Mouse (Mus musculus) heart, embryonic 12.5 days (tissue): ENCODE measurements around the gene 1700018B08Rik. TPM values are rescaled to one million over a fixed set of nuclear protein-coding genes. Genes with fewer than 3 reads are reported as not detected.

ENCODE experiments used
- ATAC-seq: fragments of 200-750 bp; cut with Nextera tagmentation; 2 replicates; pipeline ENCODE4 v1.8.0; 2017; ENCODE audit warnings: moderate TSS enrichment, moderate library complexity; ENCODE audit not compliant: insufficient number of reproducible peaks, low FRiP score
- H3K27ac ChIP-seq: fragments of 300-500 bp; sonication (generic); 2 replicates; pipeline ENCODE4 v1.5.1; 2016; ENCODE audit warnings: mild to moderate bottlenecking, moderate library complexity; ENCODE audit not compliant: poor library complexity, severe bottlenecking
- H3K27me3 ChIP-seq: fragments of 300-500 bp; sonication (generic); replicated peaks from 2 replicates; pipeline ENCODE4 v1.6.1; 2016; ENCODE audit warnings: mild to moderate bottlenecking, moderate library complexity
- H3K36me3 ChIP-seq: fragments of 300-500 bp; sonication (generic); 2 replicates; pipeline ENCODE4 v1.6.1; 2016; ENCODE audit warnings: mild to moderate bottlenecking, moderate library complexity
- H3K4me1 ChIP-seq: fragments of 300-500 bp; sonication (generic); replicated peaks from 2 replicates; pipeline ENCODE4 v1.6.1; 2016; ENCODE audit warnings: mild to moderate bottlenecking
- H3K4me2 ChIP-seq: fragments of 300-500 bp; sonication (generic); 2 replicates; pipeline ENCODE4 v1.6.1; 2016; ENCODE audit warnings: mild to moderate bottlenecking, moderate library complexity
- H3K4me3 ChIP-seq: fragments of 300-500 bp; sonication (generic); 2 replicates; pipeline ENCODE4 v1.5.1; 2016; ENCODE audit warnings: mild to moderate bottlenecking
- H3K9ac ChIP-seq: fragments of 300-500 bp; sonication (generic); 2 replicates; pipeline ENCODE4 v1.6.1; 2016; ENCODE audit warnings: mild to moderate bottlenecking, moderate library complexity
- H3K9me3 ChIP-seq: fragments of 300-500 bp; sonication (generic); replicated peaks from 2 replicates; pipeline ENCODE4 v1.6.1; 2016; ENCODE audit warnings: mild to moderate bottlenecking, moderate library complexity
- WGBS: fragments of 180-500 bp; shearing (Covaris S2); methylation state at CpG from one replicate; pipeline ENCODE4 v1.1.7; 2016; 5-methylcytosine and 5-hydroxymethylcytosine counted together
- polyA plus RNA-seq: library from polyadenylated mRNA; unstranded; fragments of >200 nt; fragmentation: Nextera tagmentation; extraction: Ambion mirVana; gene quantifications from 2 replicates; pipeline ENCODE4 v1.2.1, GENCODE M21; 2016

Gene 1700018B08Rik
- polyA plus RNA-seq, result not detected in 2 replicates

DNA sequence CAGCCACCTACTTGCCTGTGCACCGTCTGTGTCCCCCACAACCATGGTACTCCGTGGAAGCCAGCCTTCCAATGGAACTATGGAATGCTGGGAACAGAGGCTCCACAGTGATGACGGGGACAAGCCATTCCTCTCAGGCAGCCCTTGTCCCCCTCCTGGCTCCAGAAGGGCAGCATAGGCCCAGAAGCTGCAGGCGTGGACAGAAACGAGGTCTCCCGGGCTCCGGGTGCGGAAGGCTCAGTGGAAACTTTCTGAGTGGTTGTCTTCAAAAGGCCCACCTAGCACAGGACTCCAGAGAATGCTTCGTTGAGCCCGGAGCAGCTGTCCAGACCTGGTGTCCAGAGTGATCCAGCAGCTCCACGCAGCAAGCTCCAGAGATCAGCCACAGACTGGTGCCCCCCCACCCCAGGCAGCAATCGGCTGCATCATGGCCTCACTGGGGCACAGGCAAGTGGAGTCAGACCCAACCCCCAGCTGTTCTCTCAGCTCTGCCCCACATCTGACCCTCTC is at the start of gene 1700018B08Rik:
1700018B08Rik (minus strand) TSS at position 45 of the 510 bp plus-strand sequence.
- Histone ChIP-seq H3K4me2 (no peak within 1 kb of the TSS), H3K36me3 (peaks cover 3% of the 10 kb centered on the region; the same call in 1 of the 2 replicates), H3K9me3 (peaks cover 5% of the 10 kb centered on the region; the same call in 1 of the 2 replicates), H3K4me3 (no peak within 1 kb of the TSS), H3K9ac (no peak within 1 kb of the TSS), H3K27me3 (peaks cover 49% of the 10 kb centered on the region), H3K4me1 (no peaks in the 10 kb centered on the region), H3K27ac (no peak within 1 kb of the TSS)
- ATAC-seq, result no peak
- 71% methylated on average over 12 of the region's 12 CpGs for WGBS

DNA sequence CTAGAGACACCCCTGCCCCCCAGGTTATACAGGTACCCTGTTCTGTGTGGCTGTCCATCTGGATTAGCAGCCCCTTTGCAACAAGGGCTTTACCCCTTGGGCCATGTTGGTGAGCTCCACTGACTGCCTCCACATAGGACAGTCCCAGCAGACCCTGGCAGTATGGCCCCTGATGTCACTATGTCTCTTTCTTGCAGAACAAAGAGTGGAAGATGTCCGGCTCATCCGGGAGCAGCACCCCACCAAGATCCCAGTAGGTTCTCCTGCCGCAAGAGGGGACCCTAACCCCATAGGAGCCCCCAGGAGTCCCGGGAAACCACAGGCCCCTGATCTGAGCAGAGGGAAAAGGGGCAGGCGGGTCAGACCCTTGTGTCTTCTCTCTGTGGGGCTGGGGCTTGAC is 49.2 kb upstream of the 1700018B08Rik start:
- Histone ChIP-seq H3K27ac (no peak overlapping the region), H3K9me3 (no peaks in the 10 kb centered on the region), H3K4me2 (no peak overlapping the region), H3K36me3 (peaks cover 46% of the 10 kb centered on the region), H3K4me3 (no peak overlapping the region), H3K4me1 (peaks cover 21% of the 10 kb centered on the region), H3K27me3 (no peaks in the 10 kb centered on the region), H3K9ac (no peak overlapping the region)
- ATAC-seq, result no peak
- WGBS, result 88% methylated on average over 5 of the region's 5 CpGs

DNA sequence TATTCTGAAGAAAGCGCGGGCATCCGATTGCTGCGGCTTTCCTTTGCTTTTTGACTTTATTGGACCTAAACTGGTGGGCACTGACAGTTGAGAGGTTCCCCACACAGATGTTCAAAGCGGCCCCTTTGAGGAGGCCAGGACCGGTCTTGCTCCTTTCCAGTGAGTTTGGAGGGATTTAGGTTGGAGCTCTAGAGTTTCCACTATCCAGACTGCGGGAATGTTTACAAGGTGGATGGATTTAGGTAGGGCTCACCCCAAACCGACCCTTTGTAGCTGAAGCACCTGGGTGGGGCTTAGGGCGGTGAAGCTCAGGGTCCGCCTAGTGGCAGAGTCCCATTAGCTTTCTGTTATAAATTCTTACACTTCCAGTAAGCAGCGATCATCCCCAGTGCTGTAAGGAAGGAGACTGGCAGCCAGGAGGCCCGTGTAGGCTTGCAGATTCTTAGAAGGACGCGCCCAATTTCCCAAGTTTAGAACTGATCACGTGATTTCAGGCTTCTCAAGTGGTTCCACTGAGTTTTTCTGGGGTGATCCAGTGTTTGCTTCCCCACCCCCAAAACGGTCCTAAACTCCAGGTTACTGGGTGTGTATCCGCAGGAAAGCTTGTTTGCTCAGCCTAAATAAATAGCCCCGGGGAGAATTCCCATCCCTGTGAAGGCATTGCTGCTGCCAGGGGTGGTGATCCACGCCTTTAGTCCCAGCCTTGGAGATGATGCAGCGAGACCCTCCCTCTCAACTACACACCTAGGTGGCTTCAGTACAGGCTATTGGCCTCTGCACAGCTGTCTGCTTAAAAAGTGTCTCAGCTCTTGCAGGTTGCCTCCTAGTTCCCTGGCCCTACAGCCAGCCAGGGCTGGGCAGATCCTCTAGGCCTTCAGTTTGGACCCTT is 47.3 kb upstream of the 1700018B08Rik start:
- peak overlapping the region; percentile 91 for H3K9ac ChIP-seq
- 0 out of 2 replicates have a peak, but pooled peaks have one; percentile 20 for ATAC-seq
- H3K4me2 ChIP-seq, result peak overlapping the region; percentile 97
- H3K4me3 ChIP-seq, result peak overlapping the region; percentile 87
- H3K27me3 ChIP-seq, result no peaks in the 10 kb centered on the region
- H3K36me3 ChIP-seq, result peaks cover 31% of the 10 kb centered on the region
- no peaks in the 10 kb centered on the region for H3K9me3 ChIP-seq
- 15% methylated on average over 20 of the region's 20 CpGs for whole genome bisulfite sequencing
- peaks cover 21% of the 10 kb centered on the region for H3K4me1 ChIP-seq
- 0 out of 2 replicates have a peak overlapping the region, but pooled peaks have one; percentile 59 for H3K27ac ChIP-seq

DNA sequence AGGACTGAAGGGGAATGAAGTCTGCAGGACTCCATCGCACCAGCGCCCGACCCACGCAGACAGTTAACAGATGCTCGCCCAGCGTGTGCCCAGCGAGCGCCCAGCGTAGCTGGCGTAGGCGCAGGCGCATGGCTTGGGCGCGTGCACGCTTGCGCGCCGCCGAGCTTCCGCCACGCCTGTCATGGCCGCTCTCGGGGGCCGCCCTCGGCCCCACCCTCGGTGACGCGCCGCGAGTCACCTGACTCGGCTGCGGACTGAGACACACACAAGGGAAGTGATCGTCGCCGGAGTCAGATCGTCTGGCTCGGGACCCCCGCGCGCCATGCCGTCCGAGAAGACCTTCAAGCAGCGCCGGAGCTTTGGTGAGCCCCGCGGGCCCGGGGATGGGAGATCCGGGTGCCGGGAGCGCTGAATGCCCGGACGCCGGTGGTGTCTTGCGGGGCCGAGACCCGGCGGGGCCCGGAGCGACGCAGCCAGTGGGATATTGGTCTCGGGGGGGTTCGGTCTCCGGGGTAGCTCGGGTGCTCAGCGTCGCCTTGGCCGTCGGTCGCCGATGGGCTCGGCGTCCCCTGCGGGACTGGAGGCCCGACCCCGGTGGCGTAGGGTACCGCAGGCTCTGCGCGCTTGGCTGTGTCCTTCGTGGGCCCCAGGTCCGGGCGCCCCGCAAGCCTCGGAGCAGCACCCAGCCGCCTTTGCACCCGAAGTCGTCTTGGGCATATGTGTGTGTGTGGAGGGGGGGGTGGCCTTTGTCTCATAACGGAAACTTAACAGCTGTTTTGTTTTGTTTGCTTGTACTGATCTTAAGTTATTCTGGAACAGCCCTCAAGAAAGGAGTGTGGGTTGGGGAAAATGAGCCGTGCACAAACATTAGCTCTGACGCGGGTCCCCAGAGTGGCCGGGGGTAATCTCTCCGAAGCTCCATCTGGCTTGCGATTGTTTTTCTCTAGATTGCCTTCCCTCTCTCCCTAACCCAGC is 46.4 kb upstream of the 1700018B08Rik start, which contains the start of gene Map1lc3b:
Map1lc3b (plus strand) TSS at position 159 of the 975 bp plus-strand sequence.
- Histone ChIP-seq H3K4me1 (peaks cover 24% of the 10 kb centered on the region), H3K9ac (peak within 1 kb of the TSS; percentile 91), H3K36me3 (peaks cover 22% of the 10 kb centered on the region), H3K4me2 (peak within 1 kb of the TSS; percentile 97), H3K9me3 (no peaks in the 10 kb centered on the region), H3K4me3 (peak within 1 kb of the TSS; percentile 87), H3K27me3 (no peaks in the 10 kb centered on the region), H3K27ac (peak within 1 kb of the TSS; percentile 59)
- under 1% methylated on average over 94 of the region's 94 CpGs for WGBS
- peak; percentile 90 for ATAC-seq

DNA sequence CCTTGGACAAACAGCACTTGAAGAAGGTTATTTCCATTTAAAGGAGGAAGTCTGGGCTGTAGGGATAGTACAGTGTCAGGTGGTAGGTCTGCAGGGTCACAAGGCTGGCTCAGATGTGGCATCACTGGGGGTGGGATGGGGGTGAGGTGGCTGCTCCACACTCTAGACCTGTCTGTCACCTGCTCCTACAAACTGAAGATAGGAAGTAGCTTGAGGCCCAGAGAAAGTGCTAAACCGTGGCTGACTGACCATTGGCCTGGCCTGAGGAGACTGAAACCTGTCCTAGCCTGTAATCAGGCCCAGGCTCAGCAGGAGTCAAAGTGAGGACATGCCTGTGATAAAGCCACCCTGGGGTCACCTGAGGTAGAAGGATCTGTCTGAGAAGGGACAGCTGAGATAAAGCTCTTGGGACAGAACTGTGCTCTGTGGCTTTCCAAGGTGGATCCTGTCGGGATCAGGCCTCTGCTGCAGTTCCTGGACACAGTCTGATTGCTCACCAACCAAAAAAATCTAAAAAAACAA is 45.1 kb upstream of the 1700018B08Rik start:
- Histone ChIP-seq H3K9me3 (no peaks in the 10 kb centered on the region), H3K27ac (peak overlapping the region; percentile 32), H3K4me2 (peak overlapping the region; percentile 97; the same call in 1 of the 2 replicates), H3K4me3 (no peak overlapping the region), H3K4me1 (peaks cover 24% of the 10 kb centered on the region), H3K9ac (peak overlapping the region; percentile 45; the same call in 1 of the 2 replicates), H3K27me3 (no peaks in the 10 kb centered on the region), H3K36me3 (peaks cover 11% of the 10 kb centered on the region)
- WGBS, result 15% methylated on average over 2 of the region's 2 CpGs
- ATAC-seq, result no peak

DNA sequence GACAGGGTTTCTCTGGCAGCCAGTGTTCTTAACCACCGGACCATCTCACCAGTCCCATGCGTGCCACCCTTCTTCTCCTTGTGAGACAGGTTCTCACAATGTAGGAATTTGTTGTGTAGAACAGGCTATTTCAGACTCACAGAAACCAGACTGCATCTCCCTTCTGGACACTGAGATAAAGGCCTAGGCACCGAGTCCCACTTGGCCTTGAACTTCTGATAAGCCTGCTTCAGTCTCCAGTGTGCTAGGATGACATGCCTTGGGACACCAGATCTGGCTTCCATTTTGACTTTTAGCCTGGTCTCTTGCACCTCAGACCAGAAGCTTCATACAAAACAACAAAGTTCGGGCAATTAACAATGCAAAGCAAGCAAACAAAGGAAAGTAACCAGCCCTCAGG is 44.6 kb upstream of the 1700018B08Rik start:
- 64% methylated on average over 4 of the region's 4 CpGs for WGBS
- Histone ChIP-seq H3K4me3 (no peak overlapping the region), H3K4me2 (no peak overlapping the region), H3K9ac (no peak overlapping the region), H3K27me3 (no peaks in the 10 kb centered on the region), H3K27ac (peak overlapping the region; percentile 32; the same call in 1 of the 2 replicates), H3K36me3 (peaks cover 6% of the 10 kb centered on the region), H3K4me1 (peaks cover 24% of the 10 kb centered on the region), H3K9me3 (no peaks in the 10 kb centered on the region)
- ATAC-seq, result no peak

DNA sequence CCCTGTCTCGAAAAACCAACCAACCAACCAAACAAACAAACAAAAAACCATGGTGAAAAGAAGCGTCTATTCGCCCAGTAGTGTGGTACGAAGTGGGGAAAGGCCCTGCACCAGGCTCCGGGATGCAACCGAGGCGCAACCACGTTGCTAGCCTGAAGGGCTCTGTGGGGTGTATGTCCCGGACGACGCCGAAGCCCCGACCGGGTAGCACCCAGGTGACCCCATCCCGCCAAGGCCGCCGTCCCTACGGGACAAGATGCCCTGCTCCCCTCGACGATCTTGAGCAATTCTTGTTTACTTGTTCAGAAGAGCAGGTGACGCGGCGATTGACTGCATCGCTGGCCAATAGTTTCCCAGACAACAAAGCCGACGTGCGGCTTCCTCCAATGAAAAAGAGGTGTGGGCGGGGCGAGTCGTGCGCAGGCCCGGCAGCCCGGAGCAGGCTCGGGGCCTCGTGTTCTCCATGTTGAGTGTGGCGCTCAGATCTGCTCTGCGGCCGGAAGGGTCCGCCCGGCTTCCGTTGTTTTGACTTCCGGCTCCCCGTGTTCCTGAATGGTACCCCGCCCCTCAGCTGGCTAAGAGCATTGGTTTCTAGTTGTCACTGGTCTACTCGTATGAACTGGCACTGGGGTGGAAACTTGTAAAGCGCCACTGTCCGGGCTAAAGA is 41.2 kb upstream of the 1700018B08Rik start:
- H3K27ac ChIP-seq, result 0 out of 2 replicates have a peak overlapping the region, but pooled peaks have one; percentile 2
- no peaks in the 10 kb centered on the region for H3K27me3 ChIP-seq
- peak overlapping the region; percentile 63 for H3K4me3 ChIP-seq
- WGBS, result 2% methylated on average over 47 of the region's 47 CpGs
- no peaks in the 10 kb centered on the region for H3K9me3 ChIP-seq
- H3K4me2 ChIP-seq, result peak overlapping the region; percentile 66
- peaks cover 6% of the 10 kb centered on the region; the same call in 1 of the 2 replicates for H3K4me1 ChIP-seq
- peak; percentile 94 for ATAC-seq
- H3K36me3 ChIP-seq, result no peaks in the 10 kb centered on the region
- peak overlapping the region; percentile 70 for H3K9ac ChIP-seq

DNA sequence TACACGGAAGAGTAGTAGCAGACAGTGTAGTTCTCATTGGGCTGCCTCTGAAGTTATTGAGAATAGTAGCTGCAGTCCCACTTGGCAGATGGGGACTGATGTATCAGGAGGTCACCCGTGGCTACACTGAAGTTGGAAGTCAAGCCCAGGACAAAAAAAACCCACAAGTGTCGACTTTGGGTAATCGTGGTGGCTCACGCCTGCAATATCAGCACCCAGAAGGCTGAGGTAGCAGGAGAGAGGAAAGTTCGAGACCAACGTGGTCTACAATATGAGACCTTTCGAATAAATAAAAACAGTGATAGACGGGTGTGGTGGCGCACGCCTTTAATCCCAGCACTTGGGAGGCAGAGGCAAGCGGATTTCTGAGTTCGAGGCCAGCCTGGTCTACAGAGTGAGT is 40.6 kb upstream of the 1700018B08Rik start:
- no peak for ATAC-seq
- peak overlapping the region; percentile 66 for H3K4me2 ChIP-seq
- H3K36me3 ChIP-seq, result no peaks in the 10 kb centered on the region
- H3K27ac ChIP-seq, result no peak overlapping the region
- peaks cover 4% of the 10 kb centered on the region; the same call in 1 of the 2 replicates for H3K4me1 ChIP-seq
- 38% methylated on average over 13 of the region's 13 CpGs for WGBS
- peak overlapping the region; percentile 63 for H3K4me3 ChIP-seq
- H3K27me3 ChIP-seq, result no peaks in the 10 kb centered on the region
- H3K9me3 ChIP-seq, result no peaks in the 10 kb centered on the region
- no peak overlapping the region; the same call in 1 of the 2 replicates for H3K9ac ChIP-seq

DNA sequence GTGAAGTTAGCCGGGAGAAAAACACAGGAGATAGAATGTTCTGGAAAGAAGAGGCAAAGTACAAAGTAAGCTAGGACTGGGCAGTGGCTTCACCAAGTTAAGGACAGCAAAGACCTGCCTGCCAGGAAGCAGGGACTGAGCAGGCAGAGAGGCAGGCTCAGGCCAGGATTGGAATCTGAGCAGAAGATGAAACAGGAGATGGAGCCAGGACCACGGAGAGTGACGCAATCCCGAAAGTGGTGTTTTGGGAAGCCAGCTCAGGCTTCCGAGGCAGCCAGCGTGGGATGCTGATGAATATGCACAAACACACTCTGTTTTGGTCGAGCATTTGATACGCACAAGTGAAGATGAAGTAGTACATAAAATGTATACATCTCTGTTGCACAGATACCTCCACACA is 39.5 kb upstream of the 1700018B08Rik start:
- Histone ChIP-seq H3K27me3 (no peaks in the 10 kb centered on the region), H3K4me2 (no peak overlapping the region), H3K4me3 (no peak overlapping the region), H3K4me1 (peaks cover 2% of the 10 kb centered on the region; the same call in 1 of the 2 replicates), H3K9ac (no peak overlapping the region), H3K9me3 (no peaks in the 10 kb centered on the region), H3K36me3 (no peaks in the 10 kb centered on the region), H3K27ac (no peak overlapping the region)
- 46% methylated on average over 8 of the region's 8 CpGs for WGBS
- no peak for ATAC-seq

DNA sequence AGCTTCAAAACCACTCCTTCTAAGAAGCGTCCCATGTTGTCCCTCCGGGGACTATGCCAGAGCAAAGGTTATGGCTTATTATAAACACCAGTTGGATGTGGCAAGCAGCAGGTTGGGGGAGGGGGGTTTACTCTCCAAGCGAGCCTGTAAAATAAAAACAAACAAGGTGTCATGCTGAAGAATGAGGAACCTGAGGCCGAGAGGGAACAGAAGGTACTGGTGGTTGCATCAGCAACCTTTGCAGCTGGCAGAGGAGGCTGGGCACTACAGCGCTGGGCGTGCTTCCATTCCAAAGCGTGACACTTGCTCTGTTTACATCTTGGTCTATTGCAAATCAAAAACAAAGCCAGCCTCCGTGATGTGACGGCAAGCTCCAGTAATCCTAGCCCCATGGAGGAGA is 36.3 kb upstream of the 1700018B08Rik start:
- ATAC-seq, result no peak
- no peaks in the 10 kb centered on the region for H3K36me3 ChIP-seq
- peaks cover 17% of the 10 kb centered on the region for H3K4me1 ChIP-seq
- H3K27ac ChIP-seq, result no peak overlapping the region
- 49% methylated on average over 9 of the region's 9 CpGs for WGBS
- H3K4me2 ChIP-seq, result no peak overlapping the region
- H3K27me3 ChIP-seq, result no peaks in the 10 kb centered on the region
- no peak overlapping the region for H3K9ac ChIP-seq
- no peak overlapping the region for H3K4me3 ChIP-seq
- no peaks in the 10 kb centered on the region for H3K9me3 ChIP-seq
